Mouse (Mus musculus) C2C12 (cell line): ENCODE data around the gene Ptprn2. TPM values are rescaled to one million over a fixed set of nuclear protein-coding genes. Genes with fewer than 3 reads are reported as not detected.

Experiments
- H3K27me3 ChIP-seq: one replicate; pipeline ENCODE4 v1.6.1; 2011; ENCODE audit not compliant: control insufficient read depth, insufficient read depth, insufficient read length
- H3K36me3 ChIP-seq: one replicate; pipeline ENCODE4 v1.6.1; 2011; ENCODE audit not compliant: control insufficient read depth, insufficient read depth
- H3K4me3 ChIP-seq: one replicate; pipeline ENCODE4 v1.5.1; 2011; ENCODE audit warnings: mild to moderate bottlenecking, control low read depth; ENCODE audit not compliant: poor library complexity, insufficient read depth, severe bottlenecking
- H3K79me2 ChIP-seq: one replicate; pipeline ENCODE4 v1.6.1; 2011; ENCODE audit not compliant: control insufficient read depth, insufficient read depth
- H3K79me3 ChIP-seq: one replicate; pipeline ENCODE4 v1.6.1; 2011; ENCODE audit warnings: low read depth, control low read depth
- H3ac ChIP-seq: one replicate; pipeline ENCODE3; 2011; ENCODE audit warnings: low read depth; ENCODE audit not compliant: control insufficient read depth, insufficient read length
- CEBPB ChIP-seq: IDR thresholded peaks from one replicate; pipeline ENCODE4 v1.6.1; 2011; ENCODE audit warnings: low read depth, mild to moderate bottlenecking, control low read depth, moderate library complexity
- CTCF ChIP-seq: IDR thresholded peaks from one replicate; pipeline ENCODE4 v1.5.1; 2011; ENCODE audit not compliant: control insufficient read depth, insufficient read depth, insufficient read length
- FOSL1 ChIP-seq: IDR thresholded peaks from one replicate; pipeline ENCODE4 v1.8.0; 2011; ENCODE audit warnings: mild to moderate bottlenecking, low read length; ENCODE audit not compliant: poor library complexity, insufficient read depth, severe bottlenecking
- MAX ChIP-seq: IDR thresholded peaks from one replicate; pipeline ENCODE4 v1.6.1; 2011; ENCODE audit warnings: mild to moderate bottlenecking, control low read depth
- MYOD1 ChIP-seq: IDR thresholded peaks from one replicate; pipeline ENCODE4 v1.6.1; 2011; ENCODE audit warnings: low read depth; ENCODE audit not compliant: control insufficient read depth, insufficient read length
- MYOG ChIP-seq: IDR thresholded peaks from one replicate; pipeline ENCODE4 v1.6.1; 2011; ENCODE audit not compliant: control insufficient read depth, insufficient read length; ENCODE audit errors: extremely low read depth
- USF1 ChIP-seq: IDR thresholded peaks from one replicate; pipeline ENCODE4 v1.6.1; 2011; ENCODE audit warnings: low read depth, mild to moderate bottlenecking, control low read depth, moderate library complexity
- polyA plus RNA-seq: library from polyadenylated mRNA; unstranded; fragments of >200 nt; fragmentation: generic; extraction: Trizol; gene quantifications from one replicate; pipeline ENCODE4 v1.2.1, GENCODE M21; 2012; ENCODE audit warnings: missing spikeins

The Ptprn2 gene
- polyA plus RNA-seq, 1 experiment: 0.41 TPM

- H3K79me2 ChIP-seq: no peaks in the 10 kb centered on the region
- no peaks in the 10 kb centered on the region for H3K79me3 ChIP-seq
- no peaks in the 10 kb centered on the region for H3K27me3 ChIP-seq
- H3ac ChIP-seq: no peak overlapping the region
- no peaks in the 10 kb centered on the region for H3K36me3 ChIP-seq
- H3K4me3 ChIP-seq: no peak overlapping the region
- TF ChIP-seq MYOG: no peak
- TF ChIP-seq MAX: no peak
- no peak for TF ChIP-seq CTCF
- no peak for TF ChIP-seq CEBPB
- no peak for TF ChIP-seq FOSL1
- TF ChIP-seq USF1: no peak
- no peak for TF ChIP-seq MYOD1
Observed at GRCm38 (mm10) chr12:117085661-117086335, 600.3 kb downstream of the Ptprn2 start.

- TF ChIP-seq FOSL1 (no peak), MYOD1 (peak; percentile 56)
- Histone ChIP-seq H3K4me3 (no peak overlapping the region), H3ac (no peak overlapping the region), H3K79me2 (no peaks in the 10 kb centered on the region), H3K36me3 (no peaks in the 10 kb centered on the region), H3K27me3 (no peaks in the 10 kb centered on the region), H3K79me3 (no peaks in the 10 kb centered on the region)
Observed at GRCm38 (mm10) chr12:117092345-117093107, 607.0 kb downstream of the Ptprn2 start.

- TF ChIP-seq USF1: no peak
- no peak for TF ChIP-seq MYOD1
- TF ChIP-seq FOSL1: no peak
- no peak for TF ChIP-seq CTCF
- no peak for TF ChIP-seq MYOG
- no peak for TF ChIP-seq MAX
- TF ChIP-seq CEBPB: no peak
- Histone ChIP-seq H3ac (no peak overlapping the region), H3K36me3 (no peaks in the 10 kb centered on the region), H3K79me2 (no peaks in the 10 kb centered on the region), H3K79me3 (no peaks in the 10 kb centered on the region), H3K27me3 (no peaks in the 10 kb centered on the region), H3K4me3 (no peak overlapping the region)
Observed at GRCm38 (mm10) chr12:117095941-117096340, 610.4 kb downstream of the Ptprn2 start.

- H3ac ChIP-seq: no peak overlapping the region
- no peak overlapping the region for H3K4me3 ChIP-seq
- no peaks in the 10 kb centered on the region for H3K27me3 ChIP-seq
- no peaks in the 10 kb centered on the region for H3K36me3 ChIP-seq
- no peaks in the 10 kb centered on the region for H3K79me2 ChIP-seq
- TF ChIP-seq FOSL1 (no peak), MAX (no peak), CEBPB (no peak), MYOD1 (no peak), CTCF (no peak), USF1 (no peak), MYOG (no peak)
- no peaks in the 10 kb centered on the region for H3K79me3 ChIP-seq
Observed at GRCm38 (mm10) chr12:117098295-117098694, 612.8 kb downstream of the Ptprn2 start.

- H3K79me3 ChIP-seq: no peaks in the 10 kb centered on the region
- no peaks in the 10 kb centered on the region for H3K36me3 ChIP-seq
- H3K79me2 ChIP-seq: no peaks in the 10 kb centered on the region
- no peaks in the 10 kb centered on the region for H3K27me3 ChIP-seq
- TF ChIP-seq MAX (no peak), MYOG (no peak), CEBPB (no peak), CTCF (no peak), FOSL1 (no peak), MYOD1 (no peak), USF1 (no peak)
- H3K4me3 ChIP-seq: no peak overlapping the region
- H3ac ChIP-seq: no peak overlapping the region
Observed at GRCm38 (mm10) chr12:117106696-117107095, 621.2 kb downstream of the Ptprn2 start.

GRCm38 (mm10) chr12:117107143-117107616, 621.7 kb downstream of the Ptprn2 start:
- no peaks in the 10 kb centered on the region for H3K36me3 ChIP-seq
- no peaks in the 10 kb centered on the region for H3K27me3 ChIP-seq
- no peaks in the 10 kb centered on the region for H3K79me2 ChIP-seq
- H3K79me3 ChIP-seq: no peaks in the 10 kb centered on the region
- H3ac ChIP-seq: no peak overlapping the region
- no peak for TF ChIP-seq MYOG
- TF ChIP-seq MYOD1: peak; percentile 26
- H3K4me3 ChIP-seq: no peak overlapping the region
